Mouse (Mus musculus): ENCODE results near the gene Creb3l1. TPM values are rescaled to one million over a fixed set of nuclear protein-coding genes. Genes with fewer than 3 reads are reported as not detected.

Gene Creb3l1
- polyA plus RNA-seq, 1 experiment: 1.7 TPM

GRCm38 (mm10) chr2:92029387-92030133 lies 5.3 kb upstream of the Creb3l1 start:
- Histone ChIP-seq H3K27ac (ENCODE audit: control insufficient read depth, insufficient read depth, low read depth, low read length, poor library complexity) (no peak overlapping the region), H3K4me1 (ENCODE audit: control insufficient read depth, insufficient read depth, low read length) (no peaks in the 10 kb centered on the region), H3K4me3 (replicated peaks; ENCODE audit: control insufficient read depth, low read depth, low read length) (no peak overlapping the region)
- WGBS: 68% methylated on average over 10 of the region's 10 CpGs
- TF ChIP-seq CTCF (IDR thresholded peaks at IDR 0.05; ENCODE audit: control insufficient read depth, insufficient read depth, low read length) (no peak), POLR2A (IDR thresholded peaks at IDR 0.05; ENCODE audit: borderline replicate concordance, control insufficient read depth, low read depth, low read length) (no peak)

GRCm38 (mm10) chr2:92027811-92028590 lies 3.7 kb upstream of the Creb3l1 start:
- 57% methylated on average over 11 of the region's 11 CpGs for WGBS
- TF ChIP-seq CTCF (IDR thresholded peaks at IDR 0.05; ENCODE audit: control insufficient read depth, insufficient read depth, low read length) (no peak), POLR2A (IDR thresholded peaks at IDR 0.05; ENCODE audit: borderline replicate concordance, control insufficient read depth, low read depth, low read length) (no peak)
- H3K4me1 ChIP-seq (ENCODE audit: control insufficient read depth, insufficient read depth, low read length): no peaks in the 10 kb centered on the region
- no peak overlapping the region for H3K27ac ChIP-seq (ENCODE audit: control insufficient read depth, insufficient read depth, low read depth, low read length, poor library complexity)
- H3K4me3 ChIP-seq (replicated peaks; ENCODE audit: control insufficient read depth, low read depth, low read length): no peak overlapping the region

- TF ChIP-seq CTCF (IDR thresholded peaks at IDR 0.05; ENCODE audit: control insufficient read depth, insufficient read depth, low read length) (no peak), POLR2A (IDR thresholded peaks at IDR 0.05; ENCODE audit: borderline replicate concordance, control insufficient read depth, low read depth, low read length) (no peak)
- WGBS: 55% methylated on average over 6 of the region's 6 CpGs
- H3K4me3 ChIP-seq (replicated peaks; ENCODE audit: control insufficient read depth, low read depth, low read length): no peak overlapping the region
- H3K4me1 ChIP-seq (ENCODE audit: control insufficient read depth, insufficient read depth, low read length): no peaks in the 10 kb centered on the region
- H3K27ac ChIP-seq (ENCODE audit: control insufficient read depth, insufficient read depth, low read depth, low read length, poor library complexity): no peak overlapping the region
These were observed 1.7 kb upstream of the Creb3l1 start for GRCm38 (mm10) chr2:92025966-92026365.

GRCm38 (mm10) chr2:92025202-92025601 lies 900 bp upstream of the Creb3l1 start:
- H3K27ac ChIP-seq (ENCODE audit: control insufficient read depth, insufficient read depth, low read depth, low read length, poor library complexity): no peak overlapping the region
- no peaks in the 10 kb centered on the region for H3K4me1 ChIP-seq (ENCODE audit: control insufficient read depth, insufficient read depth, low read length)
- TF ChIP-seq CTCF (IDR thresholded peaks at IDR 0.05; ENCODE audit: control insufficient read depth, insufficient read depth, low read length) (no peak), POLR2A (IDR thresholded peaks at IDR 0.05; ENCODE audit: borderline replicate concordance, control insufficient read depth, low read depth, low read length) (no peak)
- WGBS: 80% methylated on average over 2 of the region's 2 CpGs
- no peak overlapping the region for H3K4me3 ChIP-seq (replicated peaks; ENCODE audit: control insufficient read depth, low read depth, low read length)

GRCm38 (mm10) chr2:92023362-92024273 lies 684 bp downstream of the Creb3l1 start:
- Histone ChIP-seq H3K4me3 (replicated peaks; ENCODE audit: control insufficient read depth, low read depth, low read length) (no peak overlapping the region), H3K27ac (ENCODE audit: control insufficient read depth, insufficient read depth, low read depth, low read length, poor library complexity) (no peak overlapping the region), H3K4me1 (ENCODE audit: control insufficient read depth, insufficient read depth, low read length) (no peaks in the 10 kb centered on the region)
- 4% methylated on average over 54 of the region's 56 CpGs for WGBS
- no peak for TF ChIP-seq CTCF (IDR thresholded peaks at IDR 0.05; ENCODE audit: control insufficient read depth, insufficient read depth, low read length)
- TF ChIP-seq POLR2A (IDR thresholded peaks at IDR 0.05; ENCODE audit: borderline replicate concordance, control insufficient read depth, low read depth, low read length): no peak

GRCm38 (mm10) chr2:92020676-92021265 lies 3.5 kb downstream of the Creb3l1 start:
- TF ChIP-seq CTCF (IDR thresholded peaks at IDR 0.05; ENCODE audit: control insufficient read depth, insufficient read depth, low read length) (no peak), POLR2A (IDR thresholded peaks at IDR 0.05; ENCODE audit: borderline replicate concordance, control insufficient read depth, low read depth, low read length) (no peak)
- Histone ChIP-seq H3K4me1 (ENCODE audit: control insufficient read depth, insufficient read depth, low read length) (no peaks in the 10 kb centered on the region), H3K4me3 (replicated peaks; ENCODE audit: control insufficient read depth, low read depth, low read length) (no peak overlapping the region), H3K27ac (ENCODE audit: control insufficient read depth, insufficient read depth, low read depth, low read length, poor library complexity) (no peak overlapping the region)
- WGBS: 57% methylated on average over 4 of the region's 4 CpGs

- WGBS: 72% methylated on average over 1 of the region's 1 CpGs
- Histone ChIP-seq H3K4me1 (ENCODE audit: control insufficient read depth, insufficient read depth, low read length) (no peaks in the 10 kb centered on the region), H3K27ac (ENCODE audit: control insufficient read depth, insufficient read depth, low read depth, low read length, poor library complexity) (no peak overlapping the region), H3K4me3 (replicated peaks; ENCODE audit: control insufficient read depth, low read depth, low read length) (no peak overlapping the region)
- TF ChIP-seq CTCF (IDR thresholded peaks at IDR 0.05; ENCODE audit: control insufficient read depth, insufficient read depth, low read length) (no peak), POLR2A (IDR thresholded peaks at IDR 0.05; ENCODE audit: borderline replicate concordance, control insufficient read depth, low read depth, low read length) (no peak)
These were observed 6.9 kb downstream of the Creb3l1 start for GRCm38 (mm10) chr2:92017440-92017839.
